Mouse (Mus musculus): Measurements from ENCODE around the gene Syce3. TPM values are rescaled to one million over a fixed set of nuclear protein-coding genes. Genes with fewer than 3 reads are reported as not detected.
"Not testable (repeated sequence)": the region's sequence is repeated elsewhere in the genome, so short reads cannot be mapped to it uniquely, and the experiment has no call there.

The Syce3 gene
- polyA plus RNA-seq, 1 experiment from 2014 or later = not detected

- Histone ChIP-seq H3K4me3 (no peak overlapping the region), H3K27me3 (no peaks in the 10 kb centered on the region), H3K36me3 (peaks cover 9% of the 10 kb centered on the region), H3K27ac (no peak overlapping the region), H3K4me1 (peaks cover 13% of the 10 kb centered on the region), H3K9me3 (no peaks in the 10 kb centered on the region), H3K4me2 (no peak overlapping the region), H3K9ac (no peak overlapping the region)
- WGBS = 90% methylated on average over 6 of the region's 6 CpGs
- ATAC-seq (ENCODE audit: borderline replicate concordance, extremely low read depth, low FRiP score, low TSS enrichment) = no peak
These were observed 21.5 kb upstream of the Syce3 start for GRCm38 (mm10) chr15:89431806-89432205.

DNA sequence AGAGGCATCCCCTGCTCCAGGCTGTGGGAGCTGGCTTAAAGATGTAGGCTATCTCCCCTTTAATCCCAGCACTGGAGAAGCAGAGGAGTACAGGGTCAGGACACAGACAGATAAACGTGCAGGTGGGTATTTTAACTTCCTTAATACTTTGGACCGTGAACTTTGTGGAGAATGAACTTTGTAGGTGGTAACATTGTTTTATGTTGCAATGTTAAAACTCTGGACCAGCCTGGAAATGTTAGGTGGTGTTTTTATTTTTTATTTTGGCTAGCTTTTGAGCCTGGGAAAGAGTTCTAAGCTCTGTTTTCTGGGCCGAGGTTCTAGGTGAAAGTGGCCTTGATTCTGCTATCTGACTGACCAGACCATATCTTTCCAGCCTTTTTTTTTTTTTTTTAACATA lies 21.0 kb upstream of the Syce3 start:
- H3K27ac ChIP-seq = no peak overlapping the region
- H3K4me3 ChIP-seq = no peak overlapping the region
- peaks cover 15% of the 10 kb centered on the region for H3K36me3 ChIP-seq
- no peak overlapping the region for H3K4me2 ChIP-seq
- 73% methylated on average over 3 of the region's 3 CpGs for WGBS
- no peak overlapping the region for H3K9ac ChIP-seq
- peaks cover 13% of the 10 kb centered on the region for H3K4me1 ChIP-seq
- no peaks in the 10 kb centered on the region for H3K9me3 ChIP-seq
- no peak for ATAC-seq (ENCODE audit: borderline replicate concordance, extremely low read depth, low FRiP score, low TSS enrichment)
- H3K27me3 ChIP-seq = no peaks in the 10 kb centered on the region

- not testable (repeated sequence) for H3K9me3 ChIP-seq; H3K4me3 ChIP-seq; ATAC-seq (ENCODE audit: borderline replicate concordance, extremely low read depth, low FRiP score, low TSS enrichment); H3K4me2 ChIP-seq; H3K27me3 ChIP-seq; H3K27ac ChIP-seq; H3K9ac ChIP-seq
- WGBS = 75% methylated on average over 9 of the region's 9 CpGs
- peaks cover 13% of the 10 kb centered on the region for H3K4me1 ChIP-seq
- peaks cover 16% of the 10 kb centered on the region for H3K36me3 ChIP-seq
These were observed 20.5 kb upstream of the Syce3 start for GRCm38 (mm10) chr15:89430771-89431170.

- peak overlapping the region; percentile 97 for H3K27ac ChIP-seq
- H3K36me3 ChIP-seq = peaks cover 20% of the 10 kb centered on the region
- no peaks in the 10 kb centered on the region for H3K27me3 ChIP-seq
- peaks cover 13% of the 10 kb centered on the region for H3K4me1 ChIP-seq
- no peak for ATAC-seq (ENCODE audit: borderline replicate concordance, extremely low read depth, low FRiP score, low TSS enrichment)
- peak overlapping the region; percentile 77 for H3K4me3 ChIP-seq
- WGBS = 38% methylated on average over 6 of the region's 6 CpGs
- peak overlapping the region; percentile 78 for H3K9ac ChIP-seq
- no peaks in the 10 kb centered on the region for H3K9me3 ChIP-seq
- H3K4me2 ChIP-seq = peak overlapping the region; percentile 88
These were observed 20.0 kb upstream of the Syce3 start for GRCm38 (mm10) chr15:89430341-89430740.

GRCm38 (mm10) chr15:89429352-89430221 lies 19.3 kb upstream of the Syce3 start, which contains the start of the genes C730034F03Rik, Gm44502 and Chkb:
TSS of gene C730034F03Rik (plus strand) at chr15:89429589.
TSS of gene Gm44502 (minus strand) at chr15:89429696.
TSS of gene Chkb (minus strand) at chr15:89429908.
- Histone ChIP-seq H3K9ac (peak within 1 kb of the TSS; percentile 78), H3K4me3 (peak within 1 kb of the TSS; percentile 77), H3K9me3 (no peaks in the 10 kb centered on the region), H3K27me3 (no peaks in the 10 kb centered on the region), H3K4me1 (peaks cover 13% of the 10 kb centered on the region), H3K27ac (peak within 1 kb of the TSS; percentile 97), H3K36me3 (peaks cover 20% of the 10 kb centered on the region), H3K4me2 (peak within 1 kb of the TSS; percentile 88)
- WGBS = under 1% methylated on average over 70 of the region's 70 CpGs
- ATAC-seq (ENCODE audit: borderline replicate concordance, extremely low read depth, low FRiP score, low TSS enrichment) = peak; percentile 94

DNA sequence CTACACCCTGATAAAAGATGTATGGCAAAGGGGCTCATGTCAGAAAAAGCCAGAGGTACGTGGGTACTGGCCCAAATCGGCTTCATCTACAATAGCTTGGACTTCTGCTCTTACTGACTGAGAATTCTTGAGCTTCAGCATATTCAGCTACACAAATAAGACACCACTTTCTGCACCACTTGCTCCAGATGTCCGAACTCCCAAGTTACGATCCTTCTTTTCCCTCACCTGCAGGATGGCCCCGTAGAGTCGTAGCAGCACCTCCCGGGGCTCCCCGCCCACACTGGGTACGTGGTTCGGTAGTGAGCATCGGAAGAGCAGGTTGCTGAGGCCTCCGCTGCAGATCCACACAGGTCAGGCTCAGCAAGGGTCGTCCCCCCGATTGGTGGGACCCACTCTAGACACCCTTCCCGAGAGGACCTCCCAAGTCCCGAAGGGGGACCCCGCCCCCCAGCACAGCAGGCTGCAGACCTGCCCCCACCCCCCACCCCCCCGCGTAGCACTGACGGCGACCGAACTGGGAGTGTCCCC lies 18.6 kb upstream of the Syce3 start:
- Histone ChIP-seq H3K9ac (peak overlapping the region; percentile 78), H3K36me3 (peaks cover 20% of the 10 kb centered on the region), H3K9me3 (no peaks in the 10 kb centered on the region), H3K27me3 (no peaks in the 10 kb centered on the region), H3K4me1 (peaks cover 13% of the 10 kb centered on the region), H3K4me3 (peak overlapping the region; percentile 77), H3K27ac (peak overlapping the region; percentile 97), H3K4me2 (peak overlapping the region; percentile 88)
- WGBS = 5% methylated on average over 21 of the region's 22 CpGs
- peak; percentile 60 for ATAC-seq (ENCODE audit: borderline replicate concordance, extremely low read depth, low FRiP score, low TSS enrichment)

DNA sequence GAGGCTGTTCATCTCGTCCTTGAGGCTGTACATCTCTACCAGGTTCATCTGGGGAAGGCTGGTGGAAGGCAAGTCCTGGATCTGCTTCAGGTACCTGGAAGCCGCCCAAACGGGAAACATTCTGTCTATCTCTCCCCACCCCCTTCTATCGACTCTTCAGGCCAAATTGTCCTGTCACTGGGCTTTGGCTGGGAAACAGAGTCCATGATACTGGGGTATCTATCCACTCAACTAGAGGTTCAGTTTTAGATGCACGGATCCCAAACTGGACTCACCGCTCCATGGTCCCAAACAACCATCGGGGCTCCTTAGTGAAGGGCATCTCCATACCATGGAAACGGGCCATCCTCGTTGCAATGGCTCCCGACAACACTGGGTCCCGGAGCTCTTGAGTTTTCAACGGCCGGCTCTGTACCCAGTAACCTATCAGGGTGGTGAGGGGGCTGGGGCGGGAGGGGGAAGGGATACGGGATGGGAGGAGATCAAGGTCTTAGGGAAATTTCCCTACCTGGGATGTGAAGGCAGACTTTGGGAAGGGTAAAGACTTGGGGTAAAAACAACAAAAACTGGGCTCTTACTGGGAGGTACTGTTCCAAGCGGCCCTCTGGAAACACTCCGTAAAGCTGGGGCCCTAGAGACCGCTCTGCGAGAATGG lies 18.0 kb upstream of the Syce3 start:
- Histone ChIP-seq H3K9me3 (no peaks in the 10 kb centered on the region), H3K4me3 (peak overlapping the region; percentile 77), H3K27ac (no peak overlapping the region), H3K4me2 (peak overlapping the region; percentile 88), H3K9ac (no peak overlapping the region; the same call in 1 of the 2 replicates), H3K27me3 (no peaks in the 10 kb centered on the region), H3K4me1 (peaks cover 13% of the 10 kb centered on the region), H3K36me3 (peaks cover 20% of the 10 kb centered on the region)
- no peak for ATAC-seq (ENCODE audit: borderline replicate concordance, extremely low read depth, low FRiP score, low TSS enrichment)
- 78% methylated on average over 19 of the region's 19 CpGs for WGBS

- no peak overlapping the region for H3K9ac ChIP-seq
- H3K27ac ChIP-seq = no peak overlapping the region
- no peak overlapping the region for H3K4me3 ChIP-seq
- H3K27me3 ChIP-seq = no peaks in the 10 kb centered on the region
- H3K4me2 ChIP-seq = no peak overlapping the region
- H3K9me3 ChIP-seq = no peaks in the 10 kb centered on the region
- ATAC-seq (ENCODE audit: borderline replicate concordance, extremely low read depth, low FRiP score, low TSS enrichment) = no peak
- H3K36me3 ChIP-seq = peaks cover 20% of the 10 kb centered on the region
- peaks cover 13% of the 10 kb centered on the region for H3K4me1 ChIP-seq
- 90% methylated on average over 10 of the region's 10 CpGs for WGBS
These were observed 16.4 kb upstream of the Syce3 start for GRCm38 (mm10) chr15:89426716-89427115.

DNA sequence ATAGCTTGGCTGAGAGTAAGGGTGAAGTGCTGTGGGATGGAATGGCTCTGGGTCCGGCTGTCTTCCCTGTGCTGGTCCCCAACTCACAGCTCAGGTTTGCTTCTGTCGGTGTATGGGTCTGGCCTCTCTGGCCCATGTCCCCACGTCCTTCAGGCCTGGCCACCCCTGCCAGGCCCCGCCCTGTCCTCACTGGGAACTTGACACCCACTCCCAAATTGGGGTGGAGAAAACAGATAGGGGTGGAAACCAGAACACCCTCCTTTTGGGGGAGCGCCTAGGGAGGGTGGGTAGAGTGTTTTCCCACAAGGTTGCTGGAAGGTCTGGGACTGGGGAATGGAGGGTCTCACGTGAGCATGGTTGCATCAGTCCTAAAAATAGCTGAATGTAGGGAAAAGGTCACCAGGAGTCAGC lies 15.4 kb upstream of the Syce3 start, which contains the start of gene Cpt1b:
Gene Cpt1b (minus strand): TSS at position 153 of the 411 bp plus-strand sequence.
- Histone ChIP-seq H3K9me3 (no peaks in the 10 kb centered on the region), H3K4me3 (no peak within 1 kb of the TSS), H3K4me1 (peaks cover 13% of the 10 kb centered on the region), H3K4me2 (no peak within 1 kb of the TSS), H3K27ac (no peak within 1 kb of the TSS), H3K9ac (no peak within 1 kb of the TSS), H3K27me3 (no peaks in the 10 kb centered on the region), H3K36me3 (peaks cover 20% of the 10 kb centered on the region)
- ATAC-seq (ENCODE audit: borderline replicate concordance, extremely low read depth, low FRiP score, low TSS enrichment) = no peak
- WGBS = 42% methylated on average over 6 of the region's 6 CpGs

- no peak for ATAC-seq (ENCODE audit: borderline replicate concordance, extremely low read depth, low FRiP score, low TSS enrichment)
These were observed 14.3 kb upstream of the Syce3 start for GRCm38 (mm10) chr15:89424621-89425020.

GRCm38 (mm10) chr15:89421938-89422337 lies 11.6 kb upstream of the Syce3 start:
- 93% methylated on average over 9 of the region's 9 CpGs for WGBS

More at GRCm38 (mm10) chr15:89424621-89425020, 14.3 kb upstream of the Syce3 start:
- Histone ChIP-seq H3K4me1 (peaks cover 8% of the 10 kb centered on the region), H3K4me3 (no peak overlapping the region), H3K4me2 (no peak overlapping the region), H3K9ac (no peak overlapping the region), H3K36me3 (peaks cover 20% of the 10 kb centered on the region), H3K9me3 (no peaks in the 10 kb centered on the region), H3K27me3 (no peaks in the 10 kb centered on the region), H3K27ac (no peak overlapping the region)
- WGBS = 80% methylated on average over 8 of the region's 8 CpGs

More at GRCm38 (mm10) chr15:89421938-89422337, 11.6 kb upstream of the Syce3 start:
- Histone ChIP-seq H3K4me1 (no peaks in the 10 kb centered on the region), H3K4me2 (no peak overlapping the region), H3K27ac (no peak overlapping the region), H3K4me3 (no peak overlapping the region), H3K27me3 (no peaks in the 10 kb centered on the region), H3K9ac (no peak overlapping the region), H3K36me3 (peaks cover 11% of the 10 kb centered on the region), H3K9me3 (no peaks in the 10 kb centered on the region)
- ATAC-seq (ENCODE audit: borderline replicate concordance, extremely low read depth, low FRiP score, low TSS enrichment) = no peak
